Mouse (Mus musculus) embryo, embryonic 10.5 days (tissue): ENCODE results near the gene Zbtb38.

ENCODE experiments used
- DNase-seq: peaks from one replicate; pipeline ENCODE4 v3.0.0-alpha.2; 2015; ENCODE audit warnings: low spot score

Gene Zbtb38

DNA sequence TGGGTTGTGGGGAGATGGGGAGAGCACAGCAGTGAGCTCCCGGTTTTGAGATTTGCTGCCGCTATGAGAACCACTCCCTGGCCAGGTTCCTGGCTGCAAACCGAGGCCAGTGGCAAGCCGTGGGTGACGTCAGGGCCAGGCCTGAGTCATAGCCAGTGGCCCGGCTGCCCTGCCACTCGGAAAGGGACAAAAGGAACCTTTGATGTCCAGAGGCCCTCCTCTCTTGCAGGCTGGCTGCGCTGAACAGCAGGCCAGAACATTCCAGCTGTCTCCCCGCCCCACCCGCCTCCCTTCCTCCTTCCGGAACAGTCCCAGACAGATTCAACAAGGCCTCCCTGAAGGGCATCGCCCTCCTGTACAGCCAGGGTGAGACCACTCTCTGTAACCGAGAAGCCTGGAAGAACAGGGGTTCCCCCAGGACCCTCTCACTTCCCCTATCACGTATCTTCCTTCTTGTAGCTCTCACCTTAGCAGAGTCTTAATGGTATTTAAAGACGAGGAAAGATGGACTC lies at the start of gene Zbtb38:
TSS of gene Zbtb38 (minus strand) at position 229 of the 512 bp plus-strand sequence.
- DNase-seq: peak; percentile 48

DNA sequence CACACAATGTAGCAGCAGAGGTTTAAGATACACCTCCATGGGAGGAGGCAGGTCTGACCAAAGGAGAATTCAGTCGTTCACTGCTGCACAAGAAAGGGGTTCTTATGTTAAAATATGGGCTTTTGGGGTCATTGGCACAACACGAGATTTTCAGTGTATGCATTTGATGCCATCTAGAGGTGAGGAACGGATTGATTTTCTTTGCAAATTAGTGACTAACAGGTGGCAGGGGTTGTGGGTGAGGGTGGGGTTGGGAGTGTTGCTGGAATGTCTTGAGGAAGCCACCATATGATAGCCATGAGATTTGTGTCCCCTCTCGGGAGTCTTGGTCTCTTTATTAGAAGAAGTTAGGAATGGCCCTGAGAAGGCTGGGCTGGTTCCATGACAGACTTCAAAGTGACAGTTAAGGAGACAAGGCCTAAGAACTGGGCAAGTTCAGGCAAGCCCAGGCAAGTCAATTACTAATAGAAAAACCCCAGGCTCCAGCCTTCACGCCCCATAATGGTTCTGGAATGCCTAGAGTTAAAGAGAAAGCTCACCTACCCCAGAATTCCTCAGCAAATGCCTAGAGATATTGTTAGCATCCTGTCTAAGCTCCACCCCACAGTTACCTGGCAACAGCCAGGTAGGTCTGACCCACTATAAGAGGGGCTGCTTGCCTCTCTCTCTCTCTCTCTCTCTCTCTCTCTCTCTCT lies 47.6 kb upstream of the Zbtb38 start:
- DNase-seq: peak; percentile 39

DNA sequence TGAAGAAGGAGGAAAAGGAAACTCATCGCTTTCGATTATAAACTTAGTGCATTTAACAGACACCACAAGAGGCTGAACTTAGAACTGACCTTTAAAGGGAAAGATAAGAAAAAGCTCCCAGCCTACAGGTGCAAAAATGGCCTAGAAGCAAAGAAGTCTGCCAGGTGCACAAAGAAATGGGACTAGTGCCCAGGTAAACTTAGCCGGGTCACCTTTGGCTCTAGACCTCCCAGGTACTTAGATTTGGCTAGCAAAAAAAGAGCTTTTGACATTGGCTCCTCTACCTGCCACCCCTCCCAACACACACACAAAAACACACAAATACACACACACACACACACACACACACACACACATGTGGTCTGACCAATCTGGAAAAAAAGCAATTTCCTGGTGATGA lies 44.7 kb upstream of the Zbtb38 start:
- DNase-seq: no peak

DNA sequence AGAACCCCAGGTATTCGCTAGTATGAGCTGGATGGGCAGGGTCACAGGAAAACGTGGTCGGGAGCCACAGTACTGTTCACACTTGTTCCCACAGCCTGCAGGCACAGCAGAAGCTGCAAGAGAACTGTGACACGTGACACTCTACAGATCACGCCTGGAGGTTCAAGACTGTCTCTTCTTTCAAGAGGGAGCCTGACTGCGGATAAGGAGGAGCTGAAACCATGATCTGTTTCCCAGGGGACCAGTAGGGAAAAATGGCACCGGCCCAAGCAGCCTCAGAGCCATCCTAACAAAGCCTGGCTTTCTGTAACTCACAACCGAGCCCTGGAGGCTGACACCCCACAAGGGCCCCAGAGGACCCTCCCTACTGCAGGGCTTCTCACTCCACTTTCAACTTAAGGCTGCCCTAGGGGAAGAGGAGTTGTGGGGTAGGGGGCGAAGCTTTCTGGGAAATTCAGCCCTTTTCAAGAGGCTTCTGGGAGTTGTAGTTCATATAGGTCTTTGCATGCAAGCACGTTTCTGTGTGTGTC lies 42.8 kb upstream of the Zbtb38 start:
- DNase-seq: peak; percentile 78

DNA sequence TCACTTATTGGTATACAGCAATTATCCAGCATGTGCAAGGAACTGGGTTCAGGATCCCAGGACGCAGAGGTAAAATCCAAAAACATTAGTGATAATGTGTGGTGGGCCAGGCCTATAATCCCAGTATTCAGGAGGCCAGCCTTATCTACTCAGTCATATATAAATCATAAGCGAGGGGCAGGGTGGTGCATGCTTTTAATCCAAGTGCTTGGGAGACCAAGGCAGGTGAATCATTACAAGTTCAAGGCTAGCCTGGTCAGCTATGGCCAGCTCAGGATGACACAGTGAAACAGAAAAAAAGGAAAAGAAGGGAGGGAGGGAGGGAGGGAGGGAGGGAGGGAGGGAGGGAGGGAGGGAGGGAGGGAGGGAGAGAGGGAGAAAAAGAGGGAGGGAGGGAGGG lies 42.0 kb upstream of the Zbtb38 start:
- DNase-seq: no peak

DNA sequence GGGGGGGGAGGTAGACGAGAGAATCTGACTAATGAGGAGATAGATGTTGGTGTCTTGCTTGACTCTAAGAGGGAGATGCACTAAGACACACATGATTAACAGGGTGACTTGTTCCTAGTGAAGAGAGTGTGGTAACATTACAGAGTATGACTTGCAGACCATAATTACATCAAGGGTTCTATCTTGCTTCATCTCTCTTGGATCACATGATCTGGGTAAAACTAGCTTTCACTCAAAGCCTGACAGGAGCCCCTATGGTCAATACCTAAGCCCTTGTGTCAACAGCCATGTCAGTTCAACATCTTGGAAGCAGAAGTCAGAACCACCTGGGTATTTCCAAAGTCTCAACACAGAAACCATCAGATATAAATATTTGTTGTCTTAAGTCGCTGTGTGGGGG lies 39.9 kb upstream of the Zbtb38 start:
- no peak for DNase-seq

DNA sequence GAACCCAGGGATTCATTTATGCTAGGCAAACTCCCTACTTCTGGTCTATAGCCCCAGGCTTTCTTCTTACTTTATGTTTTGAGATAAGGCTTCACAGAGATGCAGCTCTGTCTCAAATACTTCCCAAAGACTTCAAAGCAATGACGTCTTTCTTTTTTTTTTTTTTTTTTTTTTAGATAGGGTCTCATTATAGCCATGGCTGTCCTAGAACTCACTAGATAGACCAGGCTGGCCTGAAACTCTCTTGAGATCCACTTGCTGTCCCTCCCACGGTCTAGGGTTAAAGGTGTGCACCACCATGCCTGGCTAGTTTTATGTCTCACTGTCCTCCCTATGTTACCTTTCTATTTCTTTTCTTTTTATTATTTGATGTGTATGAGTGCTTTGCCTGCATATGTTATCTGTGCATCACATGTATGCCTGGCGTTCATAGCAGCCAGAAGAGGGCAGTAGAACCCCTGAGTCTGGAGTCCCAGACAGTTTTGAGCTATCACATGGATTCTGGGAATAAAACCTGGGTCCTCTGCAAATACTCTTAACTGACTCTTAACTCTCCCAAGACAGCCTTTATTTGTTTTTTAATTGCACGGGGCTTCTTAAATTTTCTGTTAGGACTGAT lies 37.9 kb upstream of the Zbtb38 start:
- peak; percentile 43 for DNase-seq

DNA sequence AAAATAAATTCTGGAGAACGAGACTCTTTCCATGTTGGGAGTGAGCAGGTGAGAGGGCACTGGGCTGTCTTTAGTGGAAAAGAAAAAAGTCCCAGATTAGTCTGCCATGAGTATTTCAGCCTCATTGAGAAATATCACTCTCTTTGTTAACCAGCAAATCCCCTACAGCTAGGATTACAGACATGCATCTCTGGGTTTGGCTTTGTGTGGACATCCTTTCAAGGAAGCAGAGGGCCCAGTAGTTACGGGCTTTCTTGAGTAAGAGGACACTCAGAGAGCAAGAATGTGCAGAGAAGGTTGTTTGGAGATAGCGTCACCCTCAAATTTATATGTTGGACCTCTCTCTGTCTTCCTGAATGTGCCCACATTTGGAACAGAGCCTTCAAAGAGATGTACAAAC lies 37.3 kb upstream of the Zbtb38 start:
- DNase-seq: no peak

DNA sequence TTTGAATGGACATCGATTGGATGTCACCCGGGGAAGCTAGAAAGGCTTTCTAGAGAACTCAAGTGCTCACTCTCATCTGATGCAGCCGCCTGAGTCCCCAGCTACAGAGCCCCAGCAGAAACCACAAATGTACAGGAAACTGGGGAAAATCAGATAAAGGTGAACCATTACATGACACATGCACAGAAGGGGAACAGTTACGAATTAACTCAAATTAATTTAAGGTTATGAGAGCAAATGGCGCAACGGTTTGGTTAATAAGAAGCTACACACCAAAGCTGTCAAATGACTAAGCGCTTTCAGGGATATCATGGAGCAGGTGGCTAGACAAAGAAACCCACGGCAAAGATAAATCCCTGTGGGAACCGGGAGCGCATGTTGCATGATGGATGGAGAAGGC lies 35.2 kb upstream of the Zbtb38 start:
- no peak for DNase-seq

DNA sequence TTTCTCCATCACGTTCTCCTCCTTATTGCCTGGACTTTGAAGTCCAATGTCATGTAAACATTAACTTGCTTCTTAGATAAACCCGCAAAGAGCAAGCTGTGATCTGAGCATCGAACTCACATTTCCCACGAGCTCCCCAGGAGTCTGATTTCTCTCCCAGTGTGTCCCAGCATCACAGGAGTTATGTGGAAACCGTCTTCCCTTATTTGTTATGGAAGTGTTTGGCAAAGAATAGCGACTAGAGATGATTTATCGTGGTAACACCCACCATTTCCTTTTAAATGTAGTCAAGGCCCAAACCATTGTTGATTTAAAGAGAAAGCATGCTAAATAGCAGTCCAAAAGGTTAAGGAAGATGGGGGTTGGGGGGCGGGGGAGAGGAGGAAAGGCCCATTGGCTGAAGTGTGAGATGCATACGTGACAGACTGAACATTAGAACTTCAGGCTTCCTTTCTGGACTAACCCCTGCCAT lies 33.3 kb upstream of the Zbtb38 start:
- DNase-seq: peak; percentile 26

DNA sequence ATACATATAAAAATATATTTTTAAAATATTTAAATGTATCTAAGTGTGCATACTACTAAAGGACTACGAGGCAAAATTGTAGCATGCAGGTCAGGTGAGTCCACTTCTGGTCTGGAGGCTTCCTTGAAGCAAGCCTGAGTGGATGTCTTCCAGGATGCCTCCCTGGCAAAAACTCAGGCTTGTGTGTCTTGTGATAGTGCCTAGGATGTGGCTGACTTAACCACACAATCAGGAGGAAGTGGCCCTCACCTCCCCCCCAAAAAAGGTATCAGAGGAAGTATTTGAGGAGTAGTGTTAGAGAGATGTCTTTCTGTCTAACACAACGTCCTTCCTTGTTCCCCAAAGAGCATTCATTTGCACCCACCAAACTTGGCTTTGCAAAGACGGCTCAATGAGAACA lies 32.6 kb upstream of the Zbtb38 start:
- DNase-seq: no peak

DNA sequence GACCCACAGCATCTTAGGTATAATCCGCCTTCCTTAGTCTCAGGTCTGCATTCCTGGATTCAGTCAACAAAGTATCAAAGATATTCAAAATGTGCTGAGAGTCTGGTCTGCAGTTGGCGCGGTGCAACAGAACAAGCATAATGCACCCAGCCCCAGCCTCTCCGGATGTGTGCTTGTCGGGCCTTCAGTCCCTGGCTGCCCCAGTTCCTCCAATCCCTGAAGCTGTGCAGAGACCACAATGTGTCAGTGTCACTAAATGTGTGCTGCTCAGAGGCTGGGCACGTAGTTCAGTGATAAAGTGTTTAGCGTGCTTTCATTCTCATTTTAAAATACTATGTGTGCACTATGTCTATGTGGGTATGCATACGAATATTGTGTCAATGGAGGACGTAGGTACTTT lies 31.0 kb upstream of the Zbtb38 start:
- DNase-seq: no peak

DNA sequence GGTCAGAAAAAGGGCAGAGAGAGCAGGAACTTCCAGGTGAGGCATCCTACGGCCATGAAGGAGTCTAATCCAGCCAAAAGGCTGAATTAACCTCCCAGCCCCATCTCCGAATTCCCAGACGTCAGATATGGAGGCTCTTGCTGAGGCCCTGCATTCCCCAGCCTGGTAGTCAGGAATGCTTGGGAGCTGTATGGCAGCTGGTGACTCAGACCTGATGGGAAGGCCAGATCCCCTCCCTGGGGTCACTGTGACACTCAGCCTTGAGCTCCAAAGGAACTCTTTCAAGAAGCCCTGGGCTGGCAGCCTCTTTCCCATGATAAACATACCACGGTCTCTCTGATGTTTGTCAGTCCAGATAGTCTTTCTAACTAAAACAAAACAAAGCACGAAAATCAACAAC lies 30.6 kb upstream of the Zbtb38 start:
- DNase-seq: no peak

DNA sequence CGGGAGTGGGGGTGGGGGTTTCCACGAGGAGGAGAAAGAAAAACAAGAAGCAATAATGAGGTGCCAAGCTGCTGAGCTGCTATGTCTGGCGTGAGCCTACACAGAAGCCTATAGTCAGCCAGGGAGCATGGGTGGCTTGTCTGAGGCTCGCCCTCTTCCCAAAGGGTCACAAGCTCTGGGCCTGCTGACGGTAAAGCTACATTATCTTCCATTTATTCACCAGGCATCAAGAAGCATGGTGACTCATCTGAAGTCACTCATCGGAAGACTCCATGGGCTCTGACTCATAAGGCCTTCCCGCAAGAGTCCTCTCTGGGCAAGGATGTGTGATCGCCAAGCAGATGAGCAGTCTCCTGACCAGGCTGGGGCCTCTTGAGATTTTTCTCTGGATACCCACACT lies 29.4 kb upstream of the Zbtb38 start:
- no peak for DNase-seq

DNA sequence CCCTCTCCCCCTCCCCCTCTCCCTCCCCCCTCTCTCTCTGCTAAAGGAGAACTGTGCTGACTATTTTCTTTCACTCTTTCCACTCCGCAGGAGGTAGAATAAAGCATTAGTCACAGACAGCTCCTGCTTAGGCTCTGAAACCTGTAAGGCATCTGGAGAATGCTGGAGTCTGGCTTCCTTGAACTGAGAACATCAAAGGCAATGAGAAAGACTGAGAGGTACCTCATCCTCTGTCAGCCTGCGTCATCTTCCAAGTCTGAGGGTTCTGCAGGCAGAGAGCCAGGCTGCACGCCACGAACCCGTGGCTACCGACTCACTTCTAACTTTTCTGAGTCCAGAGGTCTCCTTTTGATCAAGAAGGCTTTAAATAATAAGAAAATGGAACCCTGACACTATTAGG lies 20.5 kb upstream of the Zbtb38 start:
- peak; percentile 57 for DNase-seq

DNA sequence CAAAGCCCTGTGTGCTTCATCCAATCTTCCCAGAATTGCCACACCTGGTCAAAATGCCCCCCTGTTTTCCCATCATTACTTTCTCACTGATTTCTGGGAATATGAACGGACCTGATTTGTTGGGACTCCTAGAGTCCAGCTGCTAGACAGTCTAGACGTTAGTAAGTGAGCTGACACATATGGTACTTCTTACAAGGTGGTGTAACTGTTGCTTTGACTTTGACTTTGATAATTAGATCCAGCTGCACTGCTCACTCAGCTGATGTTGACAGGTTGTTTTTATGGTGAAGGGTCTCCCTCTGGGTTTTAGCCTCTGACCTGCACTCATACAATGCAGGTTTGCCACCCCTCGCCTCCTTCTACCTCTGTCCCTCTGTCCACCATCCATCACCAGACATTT lies 17.8 kb upstream of the Zbtb38 start:
- peak; percentile 67 for DNase-seq

DNA sequence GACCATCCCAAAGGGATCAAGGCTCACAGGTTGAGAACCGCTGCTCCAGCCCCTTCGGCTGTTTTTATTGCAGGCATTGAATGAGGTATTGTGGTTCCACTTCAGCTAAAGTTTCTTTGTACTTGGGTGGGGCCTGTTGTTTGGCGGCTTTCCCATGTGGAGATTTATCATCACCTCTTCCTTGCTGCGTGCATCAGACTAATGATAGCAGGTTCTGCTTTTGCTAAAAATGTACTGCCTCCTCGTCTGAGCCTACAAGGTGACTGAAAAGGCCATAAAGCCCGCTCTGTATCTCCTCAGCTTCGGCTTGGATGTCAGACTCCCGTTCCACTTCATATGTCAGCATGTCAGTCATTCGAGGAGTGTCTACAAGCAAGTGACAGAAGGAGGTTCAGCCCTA lies 17.0 kb upstream of the Zbtb38 start:
- DNase-seq: no peak

DNA sequence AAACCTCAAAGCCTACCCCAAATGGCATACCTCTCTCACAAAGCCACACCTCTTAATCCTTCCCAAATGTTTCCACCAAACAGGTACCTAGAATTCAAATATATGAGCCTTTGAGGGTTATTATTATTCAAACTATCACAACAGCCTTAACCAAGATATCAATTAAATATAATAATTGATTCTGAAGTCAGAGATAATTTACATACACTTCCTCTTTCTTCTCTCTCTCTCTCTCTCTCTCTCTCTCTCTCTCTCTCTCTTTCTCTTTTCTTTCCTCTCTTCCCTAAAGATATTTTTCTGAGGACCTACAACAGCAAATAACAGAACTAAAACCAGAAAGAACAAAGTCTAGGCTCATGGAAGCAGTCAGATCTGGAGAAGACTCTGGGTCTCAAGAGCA lies 15.2 kb upstream of the Zbtb38 start:
- no peak for DNase-seq

DNA sequence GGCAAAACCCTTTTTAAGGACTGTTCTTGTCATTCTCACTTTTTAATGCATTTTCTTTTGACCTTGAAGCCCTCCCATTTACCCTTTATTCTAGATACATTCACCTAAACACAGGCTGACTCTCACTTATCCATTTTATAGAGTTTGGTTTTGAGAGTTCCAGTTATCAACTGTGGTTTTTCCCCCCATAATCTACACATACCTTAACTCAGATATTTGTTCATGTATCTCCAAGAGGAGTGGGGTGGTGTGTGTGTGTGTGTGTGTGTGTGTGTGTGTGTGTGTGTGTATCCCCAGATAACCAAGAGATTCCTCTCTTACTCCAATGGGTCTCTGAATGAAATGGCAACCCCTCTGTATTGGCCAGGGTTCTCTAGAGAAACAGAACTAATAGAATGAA lies 13.4 kb upstream of the Zbtb38 start:
- DNase-seq: no peak

DNA sequence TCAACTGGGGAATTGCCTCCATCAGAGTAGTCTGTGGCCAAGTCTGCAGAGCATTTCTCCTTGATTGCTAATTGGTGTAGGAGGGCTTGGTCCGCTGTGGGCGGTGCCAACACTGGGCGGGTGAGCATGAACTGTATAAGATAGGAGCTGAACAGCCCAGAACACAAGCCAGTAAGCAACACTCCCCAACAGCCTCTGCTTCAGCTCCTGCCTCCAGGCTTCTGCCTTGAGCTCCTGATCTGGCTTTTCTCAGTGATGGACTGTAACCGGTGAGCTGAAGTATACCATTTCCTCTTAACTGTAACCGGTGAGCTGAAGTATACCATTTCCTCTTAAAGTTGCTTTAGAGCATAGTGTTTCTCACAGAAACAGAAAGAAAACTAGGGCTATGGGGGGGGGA lies 12.8 kb upstream of the Zbtb38 start:
- DNase-seq: no peak

DNA sequence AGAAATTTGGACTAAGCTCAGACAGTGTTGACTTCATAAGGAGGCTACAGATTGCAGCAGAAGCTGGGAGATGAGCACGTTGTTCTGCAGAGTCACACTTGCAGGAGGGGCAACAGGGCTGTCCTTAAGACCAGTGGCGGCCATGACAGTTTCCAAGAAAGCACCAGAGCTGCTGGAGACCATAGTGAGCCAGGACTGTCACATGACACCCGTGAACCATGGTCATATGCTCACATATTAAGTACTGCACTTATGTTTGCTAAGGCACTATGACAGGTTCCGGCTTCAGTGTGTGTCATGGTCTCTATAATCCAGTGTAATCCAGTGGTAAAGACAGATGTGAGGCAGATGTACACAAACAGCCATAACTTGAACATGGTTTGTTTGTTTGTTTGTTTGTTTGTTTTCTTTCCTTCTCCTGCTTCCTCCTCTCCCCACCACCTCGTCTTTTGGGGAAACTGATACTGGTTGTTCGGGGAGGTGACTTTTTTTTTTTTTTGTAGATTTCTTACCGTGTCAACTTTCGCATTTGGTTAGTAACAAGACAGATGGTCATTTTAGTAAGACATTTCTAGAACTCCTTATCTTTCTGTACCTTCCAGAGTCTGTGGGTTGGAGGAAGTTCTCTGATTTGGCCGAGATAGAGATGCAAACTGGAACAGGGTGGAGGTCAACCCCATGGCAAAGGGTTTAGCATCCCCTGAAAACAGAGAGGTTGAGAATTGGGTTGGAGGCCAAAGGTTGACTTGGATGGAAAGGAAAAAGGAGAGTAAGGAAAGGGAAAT lies 11.4 kb upstream of the Zbtb38 start:
- no peak for DNase-seq

DNA sequence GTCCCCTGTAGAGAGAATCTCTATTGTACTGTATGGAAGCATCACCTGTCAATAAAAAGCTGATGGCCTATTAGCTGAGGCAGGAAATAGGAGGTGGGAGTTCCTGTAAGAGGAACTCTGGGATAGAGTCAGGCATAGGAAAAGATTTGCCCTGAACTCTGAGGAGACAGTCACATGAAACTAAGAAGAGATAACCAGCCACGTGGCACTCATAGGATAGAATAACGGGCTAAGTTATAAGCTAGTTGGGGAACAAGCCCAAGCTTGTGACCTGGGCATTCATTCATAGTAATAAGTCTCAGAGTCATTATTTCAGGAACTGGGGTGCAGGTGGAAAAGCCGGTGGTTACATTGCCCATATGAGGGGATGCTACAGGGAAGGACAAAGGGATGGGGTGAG lies 10.4 kb upstream of the Zbtb38 start:
- no peak for DNase-seq
